Mouse (Mus musculus): ENCODE results near the gene Sdr42e1. TPM values are rescaled to one million over a fixed set of nuclear protein-coding genes. Genes with fewer than 3 reads are reported as not detected.

The Sdr42e1 gene
- total RNA-seq (2021) = 1 to 10 TPM; 3.1 to 3.5 TPM

GRCm38 (mm10) chr8:117673430-117673830, at the start of gene Sdr42e1:
Sdr42e1 (minus strand) TSS chr8:117673689.
- intact Hi-C loops (cut with DNase I) = no loop called here
- DNase-seq = peak; percentile 15

DNA sequence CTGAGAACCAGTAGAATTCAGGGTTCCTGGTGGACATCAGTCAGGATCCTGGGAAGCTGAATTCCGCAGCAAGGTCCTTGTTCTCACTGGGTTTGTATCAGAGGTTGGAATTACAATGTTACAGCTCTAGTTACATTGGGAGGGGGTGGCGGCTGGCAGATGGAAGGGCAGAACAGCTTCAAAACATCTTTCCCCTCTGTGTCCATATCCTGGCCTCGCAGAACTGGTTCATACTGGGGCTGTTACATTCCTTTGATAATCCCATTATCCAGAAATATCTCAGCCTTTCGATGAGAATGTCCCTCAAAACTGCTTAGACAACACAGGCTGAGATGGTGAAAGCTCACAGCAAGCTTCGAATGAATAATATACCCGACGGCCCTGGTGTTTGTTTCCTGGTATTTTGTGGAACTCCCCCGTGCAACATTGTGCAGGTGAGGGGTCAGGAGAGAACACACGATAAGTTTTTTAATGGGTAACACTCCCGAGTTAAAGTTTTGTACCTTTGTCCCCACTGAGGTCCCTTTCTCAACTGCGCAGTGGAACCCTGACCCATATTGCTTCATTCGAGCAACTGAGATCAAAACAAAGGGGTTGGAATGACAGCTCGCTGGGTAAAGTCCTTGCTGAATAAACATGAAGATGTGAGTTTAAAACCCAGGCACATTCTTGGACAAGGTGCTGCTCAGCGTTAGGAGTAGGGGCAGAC, 44.8 kb upstream of the Sdr42e1 start:
- intact Hi-C loops (cut with DNase I) = no loop called here
- DNase-seq = no peak

GRCm38 (mm10) chr8:117715896-117716295, 42.4 kb upstream of the Sdr42e1 start:
- intact Hi-C loops (cut with DNase I) = no loop called here
- DNase-seq = no peak

GRCm38 (mm10) chr8:117714604-117715003, 41.1 kb upstream of the Sdr42e1 start:
- intact Hi-C loops (cut with DNase I) = no loop called here

DNA sequence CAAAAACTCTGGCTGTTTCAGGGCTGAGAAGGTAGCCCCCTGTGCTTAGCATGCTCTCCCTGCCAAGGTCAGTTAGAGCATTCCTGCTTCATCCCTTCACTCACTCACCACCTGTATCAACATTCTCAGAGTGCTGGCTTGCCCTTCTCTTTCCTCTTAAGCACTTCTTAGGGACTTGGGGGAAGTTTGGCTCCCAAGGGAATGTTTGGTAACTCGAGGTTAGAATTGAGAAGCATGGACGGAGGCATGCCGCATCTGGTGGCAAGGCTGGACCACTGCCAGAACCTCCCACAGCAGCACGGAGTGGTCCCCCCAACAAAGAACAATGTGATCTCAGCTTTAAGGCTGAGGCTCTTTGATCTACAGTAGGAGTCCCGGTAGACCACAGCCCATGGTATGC, 38.7 kb upstream of the Sdr42e1 start:
- no peak for DNase-seq
- intact Hi-C loops (cut with DNase I) = no loop called here

More at GRCm38 (mm10) chr8:117714604-117715003, 41.1 kb upstream of the Sdr42e1 start:
- no peak for DNase-seq

DNA sequence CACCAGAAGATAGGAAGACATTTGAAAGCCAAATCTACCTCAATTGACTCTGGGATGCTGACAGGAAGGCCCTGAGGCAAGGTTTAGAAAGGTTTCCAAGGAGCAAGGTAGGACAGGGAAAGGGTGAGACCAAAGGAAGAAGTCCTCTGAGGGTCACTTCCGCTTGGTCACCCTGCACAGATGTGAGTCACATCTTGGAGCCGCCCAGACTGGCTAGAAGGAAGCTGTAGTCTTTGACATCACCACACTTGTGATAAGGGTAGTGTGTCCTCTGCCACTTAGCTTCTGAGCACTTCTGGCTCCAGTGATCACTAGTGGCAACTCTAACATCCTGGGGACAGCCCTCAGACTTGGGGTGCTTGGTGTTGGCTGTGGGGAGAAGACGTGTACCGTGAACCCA, 32.7 kb upstream of the Sdr42e1 start:
- intact Hi-C loops (cut with DNase I) = no loop called here

DNA sequence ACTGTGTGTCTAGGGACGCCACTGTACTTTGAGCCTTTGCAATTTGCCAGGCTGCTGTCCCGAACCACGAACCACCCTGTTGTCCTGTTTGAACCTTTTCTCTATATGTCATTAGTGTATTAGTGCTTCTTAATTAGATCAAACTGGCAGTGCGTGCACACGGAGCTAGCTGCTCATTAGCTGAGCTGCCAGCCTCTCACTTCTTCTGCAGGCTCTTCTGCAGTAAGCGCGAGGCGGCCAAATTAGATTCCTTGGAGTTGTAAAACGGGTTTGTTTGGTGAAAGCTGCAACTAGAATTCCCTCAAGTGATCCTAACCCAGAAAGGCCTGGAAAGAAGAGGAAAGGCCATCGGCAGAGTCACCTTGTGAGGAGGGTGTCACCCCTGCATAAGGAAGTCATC, 29.2 kb upstream of the Sdr42e1 start:
- no peak for DNase-seq
- intact Hi-C loops (cut with DNase I) = no loop called here

More for the DNA sequence above, 32.7 kb upstream of the Sdr42e1 start:
- no peak for DNase-seq

- intact Hi-C loops (cut with DNase I) = no loop called here
- DNase-seq = no peak
Measured at GRCm38 (mm10) chr8:117701859-117702258, 28.4 kb upstream of the Sdr42e1 start, which contains the start of gene Hsd17b2. Hsd17b2 (plus strand) TSS chr8:117701904.

DNA sequence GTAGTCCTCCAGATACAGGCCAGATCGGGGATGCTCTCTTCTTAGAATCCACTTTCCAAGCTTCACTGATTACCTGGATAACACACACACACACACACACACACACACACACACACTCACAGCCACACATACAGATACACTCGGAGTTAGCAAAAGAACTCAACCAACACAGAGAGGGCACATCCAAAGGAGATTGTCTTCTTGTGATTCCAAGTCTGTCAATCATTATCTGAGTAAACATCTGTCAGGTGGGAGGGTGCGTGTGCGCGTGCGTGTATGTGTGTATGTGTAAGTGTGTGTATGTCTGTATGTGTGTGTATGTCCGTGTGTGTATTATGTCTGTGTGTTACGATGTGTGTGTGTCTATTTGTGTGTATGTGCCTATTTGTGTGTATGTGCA, 27.8 kb upstream of the Sdr42e1 start:
- no peak for DNase-seq
- intact Hi-C loops (cut with DNase I) = no loop called here

GRCm38 (mm10) chr8:117700699-117701098, 27.2 kb upstream of the Sdr42e1 start:
- DNase-seq = no peak
- intact Hi-C loops (cut with DNase I) = no loop called here

- peak; percentile 48 for DNase-seq
- intact Hi-C loops (cut with DNase I) = no loop called here
Measured at GRCm38 (mm10) chr8:117697248-117697647, 23.8 kb upstream of the Sdr42e1 start.

GRCm38 (mm10) chr8:117695636-117696035, 22.1 kb upstream of the Sdr42e1 start:
- DNase-seq = no peak
- intact Hi-C loops (cut with DNase I) = no loop called here

DNA sequence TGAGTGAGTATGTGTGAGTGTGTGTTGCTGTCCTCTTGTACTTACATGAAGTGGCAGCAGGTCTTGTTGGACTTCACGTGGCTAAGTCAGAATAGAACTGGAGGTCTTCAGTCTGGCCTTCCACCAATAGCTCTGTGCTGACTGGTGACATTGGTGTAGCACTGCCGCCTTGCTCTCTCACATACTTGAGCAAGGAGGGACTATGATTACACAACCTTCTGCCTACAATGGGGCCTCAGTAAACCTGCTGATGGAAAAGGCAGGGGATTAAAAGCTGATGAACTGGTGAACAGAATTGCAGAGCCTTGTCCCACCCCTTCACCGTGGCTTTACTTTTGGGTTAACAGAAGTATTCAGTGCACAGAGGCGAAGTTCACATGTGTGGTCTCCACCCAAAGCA, 18.6 kb upstream of the Sdr42e1 start:
- intact Hi-C loops (cut with DNase I) = no loop called here

DNA sequence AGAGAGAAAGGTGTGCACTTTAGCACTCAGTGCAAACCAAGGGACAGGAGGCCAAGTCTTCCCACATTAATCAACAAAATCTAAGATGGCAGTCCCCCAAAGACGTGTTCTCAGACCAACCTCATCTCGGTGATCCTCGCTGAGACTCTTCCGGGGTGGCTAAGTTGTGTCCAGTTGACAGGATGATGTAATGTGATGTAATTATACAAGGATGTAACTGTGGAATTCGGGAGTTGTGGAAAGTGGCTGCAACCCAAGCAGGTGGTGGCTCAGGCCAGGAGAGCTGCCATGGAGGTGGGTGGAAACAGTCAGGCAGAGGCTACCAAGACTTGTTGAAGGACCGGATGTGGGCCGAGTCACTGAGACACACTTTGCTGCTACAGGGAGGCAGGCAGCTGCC, 14.4 kb upstream of the Sdr42e1 start:
- intact Hi-C loops (cut with DNase I) = no loop called here
- DNase-seq = no peak

More for the DNA sequence above, 18.6 kb upstream of the Sdr42e1 start:
- no peak for DNase-seq

DNA sequence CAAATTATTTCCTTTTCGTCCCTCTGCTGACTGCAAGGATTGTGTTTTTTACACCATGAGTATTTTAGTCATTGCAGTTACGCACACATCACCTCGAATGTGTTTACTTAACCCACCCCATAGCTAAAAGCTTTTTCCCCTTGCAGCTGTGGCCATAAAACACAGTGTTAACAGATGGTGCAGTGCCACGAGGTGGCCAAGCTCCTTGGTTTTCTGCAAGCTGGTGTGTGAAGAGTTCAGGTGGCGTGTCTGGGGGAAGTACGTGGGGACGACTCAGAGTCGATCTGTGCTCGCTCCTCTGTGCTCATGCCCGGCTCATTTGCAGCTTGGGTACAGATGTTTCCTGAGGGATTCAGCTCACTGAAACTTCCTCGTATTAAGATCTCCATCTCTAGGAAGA, 11.0 kb upstream of the Sdr42e1 start:
- no peak for DNase-seq
- intact Hi-C loops (cut with DNase I) = no loop called here

DNA sequence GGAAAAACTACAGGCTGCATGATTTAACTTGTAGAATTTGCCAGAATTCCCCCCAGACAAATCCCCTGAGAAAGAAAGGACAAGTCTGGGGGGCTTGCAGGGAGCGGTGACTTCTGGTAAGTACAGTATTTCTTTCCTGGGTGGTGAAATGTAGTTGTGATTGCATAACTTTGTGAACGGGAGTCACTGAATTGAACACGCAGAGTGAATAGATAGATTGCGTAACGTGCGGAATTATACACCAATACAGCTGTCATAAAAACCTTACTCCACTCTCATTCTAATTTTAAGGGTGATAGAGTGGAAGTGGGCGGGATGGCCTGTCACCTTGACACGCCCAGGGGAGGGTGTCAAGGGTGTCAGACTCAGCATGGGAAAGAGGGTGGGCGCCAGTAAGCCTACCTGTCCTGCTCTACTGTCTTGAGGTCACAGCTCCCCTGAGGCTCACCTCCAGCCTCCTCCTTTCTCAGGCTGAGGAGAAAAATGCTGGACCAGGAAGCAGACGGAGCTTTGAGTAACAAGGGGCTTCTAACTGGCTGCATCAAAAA, 10.5 kb upstream of the Sdr42e1 start:
- no peak for DNase-seq
- intact Hi-C loops (cut with DNase I) = no loop called here

- intact Hi-C loops (cut with DNase I) = no loop called here
Measured at GRCm38 (mm10) chr8:117678650-117679049, 5.2 kb upstream of the Sdr42e1 start.

GRCm38 (mm10) chr8:117677011-117677410, 3.5 kb upstream of the Sdr42e1 start:
- intact Hi-C loops (cut with DNase I) = no loop called here
- no peak for DNase-seq

More at GRCm38 (mm10) chr8:117678650-117679049, 5.2 kb upstream of the Sdr42e1 start:
- DNase-seq = no peak

GRCm38 (mm10) chr8:117676460-117676859, 3.0 kb upstream of the Sdr42e1 start:
- intact Hi-C loops (cut with DNase I) = no loop called here
- DNase-seq = no peak

GRCm38 (mm10) chr8:117675171-117675570, 1.7 kb upstream of the Sdr42e1 start:
- no peak for DNase-seq
- intact Hi-C loops (cut with DNase I) = no loop called here

DNA sequence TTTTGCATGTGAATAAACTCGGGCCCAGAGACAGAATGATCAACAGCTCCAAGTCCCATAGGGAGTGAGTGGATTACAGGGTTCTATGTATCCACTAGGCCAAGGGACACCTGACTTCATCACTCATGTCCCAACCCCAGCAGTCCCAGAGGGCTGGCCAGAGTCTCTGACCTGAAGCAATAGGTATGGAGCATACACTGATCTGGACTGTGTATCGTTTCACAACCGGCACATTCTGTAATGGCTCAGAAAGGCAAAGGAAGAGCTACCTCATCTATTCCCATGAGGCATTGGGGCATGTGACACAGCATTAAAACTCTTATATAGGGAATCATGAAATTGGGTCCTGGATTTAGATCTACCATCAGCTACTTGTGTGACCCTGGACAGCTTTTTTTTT, 931 bp downstream of the Sdr42e1 start:
- DNase-seq = no peak
- intact Hi-C loops (cut with DNase I) = no loop called here

DNA sequence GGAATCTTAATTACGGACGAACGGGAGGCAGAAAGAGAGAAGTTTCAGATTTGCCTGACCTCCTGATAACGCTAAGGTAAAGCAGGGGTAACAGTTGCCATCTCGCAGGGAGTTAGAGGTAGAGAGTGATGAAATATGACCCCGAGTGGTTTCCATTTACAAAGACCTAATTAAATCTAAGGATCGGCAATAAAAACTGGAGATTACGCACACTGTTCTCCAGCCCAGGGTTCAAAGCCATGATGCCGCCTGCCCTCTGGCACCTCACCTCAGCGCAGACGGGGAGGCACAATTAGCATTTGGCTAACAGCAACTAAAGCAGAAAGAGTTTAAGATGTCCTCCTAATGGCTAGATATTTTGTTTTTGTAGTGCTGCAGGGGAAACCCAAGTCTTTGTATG, 3.0 kb downstream of the Sdr42e1 start:
- DNase-seq = no peak
- intact Hi-C loops (cut with DNase I) = no loop called here

Measured in left cerebral cortex, postnatal 4 days (tissue).